Mouse (Mus musculus) cerebellum, postnatal 10 days (tissue): ENCODE results near the gene Crkl.
A peak's percentile ranks its signal among the peaks of the same experiment; 100 is the strongest.
"Not testable (repeated sequence)": the region's sequence is repeated elsewhere in the genome, so short reads cannot be mapped to it uniquely, and the experiment has no call there.

Source experiments
- DNase-seq, 2 experiments: peaks; one replicate each; pipeline ENCODE4 v3.0.0; 2021; ENCODE audit warnings: mixed read lengths in 2 of 2

Crkl gene

DNA sequence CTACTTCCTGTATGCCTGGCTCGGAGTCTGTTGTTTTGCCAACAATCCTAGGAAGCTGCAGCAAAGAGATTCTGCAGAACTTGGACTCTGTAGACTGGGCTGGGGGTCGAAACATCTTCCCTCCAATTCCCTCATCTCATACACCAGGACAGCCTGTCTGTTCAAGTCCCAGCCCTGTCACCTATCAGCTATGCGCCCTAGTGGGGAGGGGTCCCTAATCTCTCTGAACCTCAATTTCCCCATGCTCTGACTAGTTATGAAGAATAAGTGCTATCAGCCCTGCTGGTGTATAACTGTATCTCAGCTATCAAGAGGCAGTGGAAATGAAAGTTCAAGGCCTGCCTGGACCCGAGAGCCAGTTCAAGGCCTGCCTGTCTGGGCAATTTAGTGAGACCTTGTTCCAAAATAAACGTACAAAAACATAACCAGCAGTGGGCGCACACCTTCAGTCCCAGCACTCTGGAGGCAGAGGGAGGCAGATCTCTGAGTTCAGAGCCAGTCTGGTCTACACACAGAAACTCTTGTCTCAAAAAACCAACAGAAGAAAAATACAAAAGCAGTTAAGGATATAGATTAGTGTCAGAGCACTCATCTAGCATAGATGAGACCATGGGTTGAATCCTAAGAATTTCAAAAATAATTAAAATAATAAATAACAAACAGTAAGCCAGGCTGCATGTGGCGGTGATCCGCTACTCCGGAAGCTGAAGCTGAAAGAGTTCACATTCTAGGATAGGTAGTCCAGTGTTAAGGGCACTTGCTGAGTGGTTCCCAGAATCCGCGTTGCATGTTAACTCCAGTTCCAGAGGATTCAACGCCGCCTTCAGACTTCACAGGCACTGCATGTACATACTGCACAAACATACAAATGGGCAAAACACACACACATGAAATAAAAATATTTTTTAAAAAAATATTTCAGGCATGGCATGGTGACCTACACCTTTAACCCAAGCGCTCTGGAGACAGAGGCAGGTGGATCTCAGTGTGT is 37.0 kb downstream of the Crkl start:
- peak; percentile 58 to 66 for DNase-seq

DNA sequence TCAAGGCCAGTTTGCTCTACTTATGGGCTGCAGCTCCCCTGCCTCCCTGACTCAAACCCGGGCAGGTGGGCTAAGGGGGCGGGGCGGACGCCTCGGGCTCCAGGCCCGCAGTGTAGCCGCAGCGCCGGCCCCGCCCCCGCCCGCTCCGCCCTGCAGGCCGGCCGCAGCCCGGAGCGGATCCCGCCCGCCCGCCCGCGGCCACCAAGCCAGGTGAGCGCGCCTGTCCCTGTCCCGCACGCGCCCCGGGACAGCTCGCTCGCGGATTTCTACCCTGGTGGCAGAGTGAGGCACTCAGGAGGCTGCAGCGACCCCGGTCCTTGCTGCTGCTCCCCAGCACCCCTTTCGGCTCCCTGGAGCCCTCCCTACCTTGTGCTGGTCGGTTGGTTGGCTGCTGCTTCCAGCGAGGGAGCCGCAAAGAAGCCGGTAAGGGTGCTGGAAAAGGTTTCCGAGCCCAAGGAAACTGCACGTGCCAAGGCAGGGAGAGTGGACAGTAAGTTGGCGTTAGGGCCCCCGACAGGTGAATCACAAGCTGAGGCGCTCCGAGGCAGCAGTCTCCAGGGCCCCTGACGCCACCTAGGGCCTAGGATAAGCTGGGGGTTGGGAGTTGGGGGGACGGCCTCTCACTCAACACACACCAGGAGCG is 37.8 kb downstream of the Crkl start, which contains the start of gene Aifm3:
Gene Aifm3 (plus strand): TSS at position 143 of the 643 bp plus-strand sequence.
- DNase-seq, result peak; percentile 44 to 61

DNA sequence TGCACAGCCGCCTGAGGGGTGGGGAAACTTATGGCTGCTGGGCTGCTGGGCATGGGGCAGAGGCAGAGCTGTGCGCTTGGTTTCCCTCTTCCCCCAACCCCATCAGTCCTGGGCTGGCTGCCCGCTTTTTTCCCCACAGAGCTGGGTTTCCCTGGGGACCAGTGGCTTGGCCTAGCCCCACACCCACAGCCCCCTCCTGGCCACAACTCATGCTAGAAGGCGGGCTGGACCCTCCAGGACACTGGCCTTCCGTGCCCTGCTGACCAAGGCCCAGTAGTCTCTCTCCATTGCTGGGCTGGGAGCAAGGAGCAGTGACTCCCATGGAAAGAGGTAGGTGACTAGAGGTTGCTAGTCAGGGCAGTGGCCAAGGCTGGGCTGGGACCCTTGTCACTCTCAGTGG is 39.4 kb downstream of the Crkl start:
- peak; percentile 57 to 66 for DNase-seq

DNA sequence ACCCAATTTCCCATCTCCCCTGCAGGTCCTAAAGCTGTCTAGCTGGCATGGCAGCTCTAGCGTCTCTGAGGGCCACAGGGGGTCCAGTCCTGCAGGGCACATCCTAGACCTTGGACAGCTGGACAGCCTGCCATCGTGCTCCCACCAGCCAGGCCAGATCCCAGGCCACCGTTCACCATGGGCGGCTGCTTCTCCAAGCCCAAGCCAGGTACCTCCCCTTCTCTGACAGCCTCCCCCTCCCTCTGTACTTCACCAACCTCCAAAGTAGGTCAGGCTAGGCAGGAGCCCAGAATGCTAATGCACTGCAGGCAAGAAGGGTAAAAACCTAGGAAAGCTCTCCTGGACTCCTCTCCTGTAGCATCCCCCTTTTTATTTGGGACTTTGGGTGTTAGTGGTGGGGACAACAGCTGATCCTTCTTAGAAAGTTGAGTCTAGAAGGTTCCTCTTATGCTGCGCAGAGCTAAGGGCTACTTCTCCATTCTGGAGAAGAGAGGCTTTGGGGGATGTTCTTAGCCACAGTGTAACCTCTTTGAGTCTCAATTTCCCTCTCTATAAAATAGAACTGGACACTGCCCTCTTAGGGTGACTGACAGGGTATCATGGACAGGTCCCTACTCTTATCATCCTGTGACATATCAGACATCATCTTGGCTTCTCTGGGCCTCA is 40.2 kb downstream of the Crkl start:
- DNase-seq, result peak; percentile 68 to 71

DNA sequence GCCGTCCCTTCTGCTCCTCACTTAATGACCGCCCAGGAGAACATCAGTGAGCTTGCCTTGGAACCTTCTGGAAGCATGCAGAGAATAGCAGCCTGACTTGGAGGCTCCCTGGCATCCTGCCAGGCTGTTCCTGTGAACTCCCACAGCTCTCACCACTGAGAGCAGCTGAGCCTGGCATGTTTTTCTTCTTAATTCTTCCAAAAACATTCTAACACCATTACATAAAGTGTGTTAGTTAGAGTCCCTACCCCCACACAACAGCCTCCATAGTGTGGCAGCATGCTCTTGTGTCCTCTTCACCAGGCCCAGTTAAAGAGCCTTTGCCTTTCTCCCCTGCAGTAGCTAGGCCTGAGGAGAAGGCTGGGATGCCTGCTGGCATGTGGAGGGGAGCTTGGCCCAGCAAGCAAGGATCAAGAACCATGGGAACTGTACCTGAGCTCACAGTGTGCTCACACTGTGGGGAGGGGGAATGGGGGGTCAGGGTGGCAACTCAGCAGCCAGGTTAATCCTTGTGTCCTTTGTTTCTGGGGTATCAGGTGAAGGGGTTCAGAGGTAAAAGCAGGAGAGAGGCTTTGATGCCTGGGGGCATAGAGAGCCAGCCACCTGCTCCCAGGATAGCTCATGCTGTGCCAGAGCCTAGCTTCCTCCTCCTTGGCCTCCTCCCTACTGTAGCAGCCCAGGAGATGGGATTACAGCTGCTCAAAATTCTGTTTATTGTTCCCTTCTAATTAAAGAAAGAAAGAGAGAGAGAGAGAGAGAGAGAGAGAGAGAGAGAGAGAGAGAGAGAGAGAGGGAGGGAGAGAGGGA is 44.9 kb downstream of the Crkl start:
- peak; percentile 83 to 85 for DNase-seq

DNA sequence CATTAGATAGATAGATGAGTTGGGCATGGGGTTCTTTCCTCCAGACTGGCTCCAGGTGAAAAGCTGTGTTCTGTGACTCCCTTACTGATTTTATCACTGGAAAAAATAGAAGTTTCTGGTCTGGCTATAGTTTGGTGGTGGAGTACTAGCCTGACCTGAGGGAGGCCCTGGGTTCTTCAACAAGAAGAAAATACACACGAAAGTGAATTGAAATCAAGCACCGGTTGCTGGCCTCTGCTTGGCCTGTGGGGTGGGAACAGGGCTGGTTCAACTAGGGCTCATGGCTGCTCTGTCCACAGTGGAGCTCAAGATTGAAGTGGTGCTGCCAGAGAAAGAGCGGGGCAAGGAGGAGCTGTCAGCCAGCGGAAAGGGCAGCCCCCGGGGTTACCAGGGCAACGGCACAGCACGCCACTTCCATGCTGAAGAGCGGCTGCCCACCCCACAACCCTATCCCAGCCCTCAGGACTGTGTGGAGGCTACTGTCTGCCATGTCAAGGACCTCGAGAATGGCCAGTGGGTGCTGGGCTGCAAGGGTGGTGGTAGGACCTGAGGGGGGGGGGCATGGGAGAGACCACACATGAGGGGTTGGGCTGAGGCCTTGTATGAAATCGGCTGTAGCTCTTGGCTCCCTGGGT is 47.6 kb downstream of the Crkl start:
- DNase-seq, result peak; percentile 78 to 86

DNA sequence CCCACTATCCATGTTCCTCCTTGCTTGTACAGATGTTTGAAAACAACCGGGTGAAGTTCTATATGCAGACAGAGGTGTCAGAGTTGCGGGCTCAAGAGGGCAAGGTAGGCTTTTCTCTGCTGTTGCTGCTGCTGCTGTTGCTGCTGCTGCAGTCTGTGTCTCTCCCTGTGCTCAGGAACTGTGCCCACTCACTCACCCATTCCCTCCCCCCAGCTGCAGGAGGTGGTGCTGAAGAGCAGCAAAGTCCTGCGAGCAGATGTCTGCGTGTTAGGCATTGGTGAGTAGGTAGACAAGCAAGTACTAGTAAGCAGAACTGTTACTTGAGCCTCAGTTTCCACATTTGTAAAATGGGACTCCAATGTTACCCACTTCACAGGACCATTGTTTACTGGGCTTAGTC is 50.9 kb downstream of the Crkl start:
- DNase-seq, result no peak

DNA sequence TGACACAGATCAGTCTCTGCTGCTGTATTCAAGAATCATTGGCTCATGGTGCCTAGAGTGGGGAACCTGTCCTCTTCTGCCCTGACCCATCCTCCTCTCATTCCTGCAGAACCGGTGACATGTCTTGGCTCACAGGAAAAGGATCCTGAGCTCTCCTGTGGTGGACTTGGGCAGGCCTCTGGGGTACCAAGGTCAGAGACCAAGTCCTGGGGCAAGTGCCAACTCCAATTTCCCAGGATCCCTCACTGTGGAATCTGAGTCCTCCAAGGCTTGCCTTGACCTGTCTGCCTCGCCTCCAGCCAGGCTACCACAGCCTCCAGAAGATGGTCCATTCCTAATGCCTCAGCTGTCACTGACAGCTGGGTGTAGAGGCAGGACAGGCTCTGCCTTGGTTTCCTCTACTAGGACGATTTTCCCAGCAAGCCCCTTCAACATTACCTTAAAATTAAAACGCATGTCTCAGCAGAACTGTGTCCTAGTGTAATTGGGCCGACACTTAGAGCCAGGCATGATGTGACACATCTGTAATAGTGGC is 55.3 kb downstream of the Crkl start:
- DNase-seq, result no peak

DNA sequence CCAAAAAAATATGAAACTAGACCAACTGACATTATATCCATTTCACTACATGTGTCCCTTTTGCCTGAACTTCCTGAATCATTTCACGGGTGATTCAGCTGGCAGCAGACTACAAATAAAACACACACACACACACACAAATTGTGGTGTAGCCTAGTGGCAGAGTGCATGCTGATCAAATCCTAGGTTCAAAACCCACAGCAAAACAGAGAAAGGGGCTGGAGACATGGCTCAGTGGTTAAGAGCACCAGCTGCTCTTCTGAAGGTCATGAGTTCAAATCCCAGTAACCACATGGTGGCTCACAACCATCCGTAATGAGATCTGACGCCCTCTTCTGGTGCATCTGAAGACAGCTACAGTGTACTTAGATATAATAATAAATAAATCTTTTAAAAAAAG is 56.2 kb downstream of the Crkl start:
- DNase-seq, result not testable (repeated sequence)

DNA sequence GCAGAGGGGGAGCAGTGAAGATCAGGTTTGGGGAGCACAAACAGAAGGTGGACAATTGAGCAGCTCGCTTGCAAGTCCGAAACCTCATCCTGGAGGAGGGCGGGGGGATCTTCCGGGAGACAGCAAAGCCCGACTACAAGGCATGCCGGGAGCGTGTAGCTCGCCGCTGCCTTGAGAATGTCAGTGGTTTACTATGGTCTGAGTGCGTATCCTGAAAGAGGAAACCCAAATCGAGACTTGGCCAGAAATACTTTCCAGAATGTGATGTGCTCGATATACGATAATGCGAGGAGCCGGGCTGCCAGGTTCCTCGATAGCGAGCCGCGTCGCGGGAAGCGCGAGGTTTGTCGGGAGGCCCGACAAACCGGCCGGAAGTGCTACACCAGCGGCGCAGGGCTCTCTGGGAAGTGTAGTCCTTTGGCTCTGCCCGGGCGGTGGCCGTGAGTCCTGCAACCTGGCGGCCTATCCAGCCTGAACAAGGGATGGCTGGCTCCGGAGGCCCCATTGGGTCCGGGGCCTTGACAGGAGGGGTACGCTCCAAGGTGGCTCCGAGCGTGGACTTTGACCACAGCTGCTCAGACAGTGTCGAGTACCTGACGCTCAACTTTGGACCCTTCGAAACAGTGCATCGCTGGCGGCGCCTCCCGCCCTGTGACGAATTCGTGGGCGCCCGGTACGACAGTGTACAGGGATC is 56.9 kb downstream of the Crkl start, which contains the start of gene Lztr1:
Gene Lztr1 (plus strand): TSS at position 143 of the 694 bp plus-strand sequence.
- peak; percentile 94 for DNase-seq

DNA sequence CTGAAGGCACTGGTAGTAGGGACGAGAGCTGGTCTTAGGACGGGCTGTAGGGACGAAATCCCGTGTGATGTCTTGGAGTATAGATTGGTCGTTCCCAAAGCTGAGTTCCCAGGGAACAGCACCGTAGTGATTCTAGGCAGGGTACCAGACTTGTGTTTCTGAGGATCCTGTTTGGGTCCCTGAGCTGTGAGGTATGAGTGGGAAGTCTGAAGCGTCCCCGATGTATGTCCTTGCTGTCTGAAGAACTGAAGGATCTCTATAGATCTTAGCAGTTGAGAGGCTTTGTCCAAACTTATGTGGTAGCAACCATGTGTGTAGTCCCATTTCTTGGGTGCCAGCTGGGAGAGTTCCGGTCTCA is 57.4 kb downstream of the Crkl start:
- DNase-seq, result no peak

DNA sequence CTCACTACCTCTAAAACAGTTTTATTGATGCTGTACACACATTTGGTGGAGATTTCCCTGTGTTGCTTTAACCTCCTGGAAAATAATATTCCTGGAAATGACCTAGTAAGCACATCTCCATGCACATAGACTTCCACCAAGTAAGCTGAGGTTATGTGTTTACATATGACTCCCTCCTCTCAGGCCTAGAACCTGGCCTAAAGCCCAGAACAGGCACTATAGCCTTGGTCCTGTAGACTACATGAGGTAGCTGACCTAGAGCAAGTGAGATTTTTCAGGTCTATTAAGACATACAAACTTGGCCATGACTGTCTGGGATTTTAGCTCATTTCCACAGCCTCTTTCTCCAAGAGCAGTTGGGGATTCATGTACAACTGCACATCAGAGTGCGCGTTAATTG is 58.4 kb downstream of the Crkl start:
- no peak for DNase-seq

DNA sequence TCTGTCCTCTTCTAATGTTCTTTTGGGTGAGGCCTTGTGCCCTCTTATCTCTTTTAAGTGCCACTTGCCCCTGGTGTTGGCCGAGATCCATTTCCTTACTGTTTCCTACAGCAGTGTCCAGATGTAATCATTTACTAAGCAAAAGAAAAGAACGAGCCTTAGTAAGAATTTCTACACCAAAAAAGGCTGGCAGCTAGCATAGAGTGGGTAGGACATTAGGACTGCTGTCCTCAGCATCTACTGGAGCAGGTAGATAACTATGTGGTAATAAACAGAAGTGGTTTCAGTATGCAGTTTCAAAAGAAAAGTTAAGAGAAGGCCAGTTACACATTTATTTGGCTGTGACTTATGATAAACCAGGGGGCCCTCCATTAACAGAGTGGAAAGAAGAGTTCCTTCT is 58.9 kb downstream of the Crkl start:
- DNase-seq, result no peak

DNA sequence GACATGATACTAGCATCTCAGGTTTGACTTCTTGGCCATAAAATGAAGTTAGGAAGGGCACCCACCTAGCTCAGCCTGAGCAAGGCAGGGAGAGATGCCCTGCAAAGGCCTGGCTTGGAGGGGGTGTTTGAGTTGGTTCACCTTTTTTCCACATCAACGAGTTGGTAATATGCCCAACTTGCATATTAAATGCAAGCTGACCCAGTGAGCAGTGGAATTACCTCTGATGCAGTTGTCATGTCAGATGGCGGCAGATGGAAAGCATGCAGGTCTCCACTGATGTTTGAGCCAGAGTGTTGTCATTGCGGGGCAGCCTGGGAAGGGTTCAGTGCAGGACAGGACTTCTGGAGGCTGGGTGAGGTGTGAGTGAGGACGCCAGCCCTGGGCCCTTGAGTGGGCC is 59.6 kb downstream of the Crkl start:
- DNase-seq, result peak; percentile 71 to 80

DNA sequence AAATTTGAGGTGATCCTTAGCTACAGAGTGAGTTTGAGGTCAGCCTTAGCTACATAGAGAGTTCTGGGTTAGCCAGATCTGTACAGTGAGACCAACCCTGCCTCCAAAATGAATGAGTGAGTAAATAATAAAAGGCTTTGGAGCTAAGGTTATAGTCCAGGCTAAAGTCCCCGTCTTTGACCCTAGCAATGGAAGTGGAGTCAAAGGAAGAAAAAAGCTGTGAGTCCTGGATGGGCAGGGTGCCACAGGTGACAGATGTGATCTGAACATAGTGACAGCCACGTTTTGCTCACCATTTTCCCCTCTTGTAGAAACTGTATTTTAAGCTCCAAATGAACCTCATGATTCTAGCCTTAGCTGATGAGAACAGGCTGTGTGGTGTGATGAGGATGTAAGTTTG is 67.1 kb downstream of the Crkl start:
- no peak for DNase-seq

DNA sequence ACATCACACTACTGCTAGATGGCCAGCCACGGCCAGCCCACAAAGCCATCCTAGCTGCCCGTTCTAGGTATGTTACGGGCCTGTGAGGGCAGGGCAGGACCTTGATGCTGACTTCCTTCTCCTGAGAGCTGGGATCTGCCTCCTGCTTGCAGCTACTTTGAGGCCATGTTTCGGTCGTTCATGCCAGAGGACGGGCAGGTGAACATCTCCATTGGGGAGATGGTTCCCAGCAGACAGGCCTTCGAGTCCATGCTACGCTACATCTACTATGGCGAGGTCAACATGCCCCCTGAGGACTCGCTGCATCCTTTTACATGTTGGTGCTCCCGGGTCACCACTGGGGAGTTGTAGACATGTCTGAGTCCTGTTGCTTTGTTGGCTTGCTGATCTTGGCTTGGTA is 72.4 kb downstream of the Crkl start:
- no peak for DNase-seq

DNA sequence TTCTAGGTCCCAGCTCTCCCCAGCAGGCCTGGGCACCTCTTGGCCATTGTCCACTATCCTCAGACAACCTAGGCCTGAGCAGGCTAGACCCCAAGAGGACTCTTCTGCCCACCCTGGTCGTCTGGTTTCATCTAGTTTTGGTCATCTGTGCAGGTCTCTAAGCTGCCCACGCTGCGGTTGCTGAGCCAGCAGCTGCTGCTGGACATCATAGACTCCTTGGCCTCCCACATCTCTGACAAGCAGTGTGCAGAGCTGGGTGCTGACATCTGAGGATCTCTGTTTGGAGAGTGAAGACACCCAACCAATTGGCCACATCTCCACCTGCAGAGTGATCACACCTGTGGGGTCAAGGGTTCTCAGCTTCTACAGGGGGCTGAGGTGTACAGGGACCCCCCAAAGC is 73.7 kb downstream of the Crkl start:
- DNase-seq, result no peak

DNA sequence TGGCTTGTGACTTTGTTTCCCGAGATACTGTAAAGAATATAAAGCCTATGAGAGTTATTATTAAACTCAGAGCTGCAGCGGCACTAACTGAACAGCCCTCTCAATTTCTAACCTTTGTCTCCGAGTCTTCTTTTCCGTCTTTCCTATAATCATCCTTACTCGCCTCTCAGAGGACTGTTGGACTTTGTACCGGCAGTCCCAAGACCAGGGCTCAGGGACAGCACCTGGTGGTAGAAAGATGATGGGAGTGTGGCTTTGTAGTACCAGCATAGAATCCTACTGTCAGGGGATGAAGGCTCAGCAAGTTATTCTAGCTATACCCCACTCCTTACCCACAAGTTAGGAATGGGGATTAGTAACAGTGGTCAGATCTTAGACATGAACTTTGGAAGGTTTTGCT is 74.4 kb downstream of the Crkl start:
- DNase-seq, result no peak

DNA sequence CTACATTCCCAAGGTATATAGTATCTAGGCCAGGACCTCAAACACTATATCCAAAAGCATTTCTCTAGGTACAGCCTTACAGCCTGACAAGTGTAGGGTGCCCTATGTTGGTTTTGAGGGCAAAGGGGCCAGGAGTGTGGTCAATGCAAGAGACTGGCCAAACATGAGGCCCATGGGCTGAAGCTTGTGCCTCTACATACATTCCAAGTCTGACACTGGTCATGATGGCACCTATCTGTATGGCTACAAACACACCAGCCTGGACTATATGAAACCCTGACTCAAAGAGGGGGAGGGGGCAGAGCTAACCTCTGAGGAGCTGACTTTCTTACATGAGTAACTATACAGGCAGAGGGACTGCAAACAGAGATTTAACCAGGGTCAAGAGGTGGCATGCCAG is 75.8 kb downstream of the Crkl start:
- no peak for DNase-seq

DNA sequence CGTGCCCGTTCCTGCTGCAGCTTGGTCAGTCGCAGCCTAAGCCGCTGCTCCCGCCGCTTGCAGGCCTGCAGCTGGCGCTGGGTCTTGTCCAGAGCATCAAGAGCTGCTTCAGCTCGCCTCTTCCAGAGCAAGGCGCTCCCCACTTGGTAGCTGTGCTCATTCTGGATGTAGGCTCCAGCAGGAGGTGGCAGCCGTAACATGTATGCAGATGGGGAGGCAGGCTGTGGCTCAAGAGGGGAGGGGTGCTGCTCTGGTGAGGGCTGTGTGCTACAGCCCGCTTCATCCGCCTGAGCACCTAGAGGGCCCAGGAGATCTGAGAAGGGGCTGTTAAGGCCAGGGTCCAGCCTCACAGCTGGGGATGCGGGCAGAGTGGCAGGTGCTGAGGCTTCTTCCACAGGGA is 76.5 kb downstream of the Crkl start:
- DNase-seq, result no peak

DNA sequence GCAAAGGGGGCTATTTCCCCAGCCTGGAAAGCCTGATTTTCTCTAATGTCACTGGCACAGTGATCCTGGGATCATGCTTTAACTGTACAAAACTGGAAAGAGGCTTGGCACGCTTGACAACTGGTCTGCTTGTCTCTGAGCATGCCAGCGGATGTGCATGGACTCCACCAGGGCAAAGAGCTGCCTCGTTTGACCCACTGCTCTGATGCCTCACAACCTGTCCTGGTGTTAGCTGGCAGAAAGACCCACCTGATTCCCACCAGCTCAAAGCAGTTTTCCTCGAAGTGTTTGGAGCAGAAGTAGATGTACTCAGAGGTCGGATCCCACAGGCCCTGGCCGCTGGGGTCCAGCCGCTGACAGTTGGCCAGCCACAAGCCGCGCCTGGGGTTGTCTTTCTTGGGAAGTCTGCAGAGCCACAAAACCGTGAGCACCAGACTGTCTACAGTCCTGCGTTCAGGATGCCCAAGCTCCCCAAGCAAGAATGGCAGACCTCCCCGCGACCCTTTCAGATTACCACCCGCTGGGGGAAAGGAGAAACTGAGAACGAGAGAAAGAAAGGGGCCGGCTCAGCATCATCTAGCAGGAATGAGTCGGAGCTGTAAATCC is 78.3 kb downstream of the Crkl start:
- DNase-seq, result no peak
